Mouse (Mus musculus): ENCODE data around the gene Hdac6.
"Not testable (repeated sequence)": the region's sequence is repeated elsewhere in the genome, so short reads cannot be mapped to it uniquely, and the experiment has no call there.

Hdac6 gene

DNA sequence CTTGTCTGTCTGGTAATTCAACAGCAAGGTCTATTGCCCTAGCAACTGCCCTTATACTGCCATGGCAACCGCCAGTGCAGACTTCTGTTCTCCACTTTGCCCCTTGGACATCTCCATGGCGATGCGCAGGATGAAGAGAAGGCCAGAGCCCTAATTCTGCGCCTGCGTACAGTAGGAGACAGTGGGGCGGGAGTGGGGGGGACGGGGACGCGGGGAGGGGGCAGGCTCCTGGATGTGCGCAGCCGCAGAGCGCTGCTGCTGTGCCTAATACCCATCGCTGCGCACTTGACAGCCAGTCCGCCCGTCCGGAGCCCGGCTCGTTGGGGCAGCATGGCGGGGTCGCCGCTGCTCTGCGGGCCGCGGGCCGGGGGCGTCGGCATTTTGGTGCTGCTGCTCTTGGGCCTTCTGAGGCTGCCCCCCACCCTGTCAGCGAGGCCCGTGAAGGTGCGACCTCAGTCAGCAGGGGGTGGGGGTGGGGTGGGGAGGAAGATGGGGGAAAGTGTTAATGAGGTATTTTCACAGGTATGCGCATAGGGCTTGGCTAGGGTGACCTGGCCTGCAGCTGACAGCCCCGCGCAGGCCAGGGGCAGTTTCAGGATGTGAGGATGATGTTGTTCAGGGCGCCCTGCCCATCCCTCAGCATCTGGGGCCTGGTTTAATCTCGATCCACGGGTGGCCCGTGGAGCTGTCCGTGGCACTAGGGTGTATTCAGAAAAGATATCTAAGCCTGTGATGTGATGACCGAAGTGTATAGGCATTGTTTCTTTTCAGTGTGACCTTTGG is 27.9 kb downstream of the Hdac6 start, which contains the start of gene Pcsk1n:
Gene Pcsk1n (plus strand): TSS at position 222 of the 783 bp plus-strand sequence.
- DNase-seq: no peak

- not testable (repeated sequence) for DNase-seq
Measured at GRCm38 (mm10) chrX:7917960-7918359, 29.7 kb downstream of the Hdac6 start.

- DNase-seq: peak; percentile 67
Measured at GRCm38 (mm10) chrX:7915669-7916068, 32.0 kb downstream of the Hdac6 start.

- no peak for DNase-seq
Measured at GRCm38 (mm10) chrX:7910473-7910872, 37.2 kb downstream of the Hdac6 start.

DNA sequence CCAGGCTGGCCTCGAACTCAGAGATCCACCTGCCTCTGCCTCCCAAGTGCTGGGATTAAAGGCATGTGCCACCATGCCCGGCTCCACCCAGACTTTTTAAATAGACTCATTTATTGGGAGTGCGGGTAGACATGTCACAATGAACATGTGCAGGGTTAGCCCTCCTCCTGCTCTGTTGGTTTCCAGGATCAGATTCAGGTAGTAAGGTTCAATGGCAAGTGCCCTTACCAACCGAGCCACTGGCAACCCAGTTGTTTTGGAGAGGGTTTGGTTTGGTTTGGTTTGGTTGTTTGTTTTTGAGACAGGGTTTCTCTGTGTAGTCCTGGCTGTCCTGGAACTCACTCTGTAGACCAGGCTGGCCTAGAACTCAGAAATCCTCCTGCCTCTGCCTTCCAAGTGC is 38.4 kb downstream of the Hdac6 start, which contains the start of gene Gm10490:
Gene Gm10490 (plus strand): TSS at position 301 of the 400 bp plus-strand sequence.
- not testable (repeated sequence) for DNase-seq

DNA sequence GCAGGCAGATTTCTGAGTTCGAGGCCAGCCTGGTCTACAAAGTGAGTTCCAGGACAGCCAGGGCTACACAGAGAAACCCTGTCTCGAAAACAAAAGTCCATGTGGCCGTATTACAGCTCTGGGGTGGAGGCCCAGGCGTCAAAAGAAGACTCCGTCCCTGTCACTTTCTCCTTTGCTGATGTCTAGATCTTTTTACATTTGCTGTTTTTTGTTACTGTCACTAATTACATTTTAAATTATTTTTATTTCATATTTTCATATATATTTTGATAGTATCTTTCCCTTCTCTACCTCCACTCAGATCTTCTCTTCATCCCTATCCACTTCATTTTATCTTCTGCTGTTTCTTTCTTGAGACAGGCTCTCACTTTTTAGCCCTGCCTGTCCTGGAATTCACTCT is 40.0 kb downstream of the Hdac6 start, which contains the start of gene Gm10491:
Gene Gm10491 (minus strand): TSS at position 101 of the 400 bp plus-strand sequence.
- DNase-seq: no peak

GRCm38 (mm10) chrX:7904441-7904840 is 43.2 kb downstream of the Hdac6 start:
- DNase-seq: no peak

- peak; percentile 95 for DNase-seq
Measured at GRCm38 (mm10) chrX:7898880-7899874, 48.5 kb downstream of the Hdac6 start, which contains the start of the genes Pqbp1 and Timm17b. Gene Pqbp1, minus strand, starts transcription at chrX:7899269. Gene Timm17b, plus strand, starts transcription at chrX:7899357.

DNA sequence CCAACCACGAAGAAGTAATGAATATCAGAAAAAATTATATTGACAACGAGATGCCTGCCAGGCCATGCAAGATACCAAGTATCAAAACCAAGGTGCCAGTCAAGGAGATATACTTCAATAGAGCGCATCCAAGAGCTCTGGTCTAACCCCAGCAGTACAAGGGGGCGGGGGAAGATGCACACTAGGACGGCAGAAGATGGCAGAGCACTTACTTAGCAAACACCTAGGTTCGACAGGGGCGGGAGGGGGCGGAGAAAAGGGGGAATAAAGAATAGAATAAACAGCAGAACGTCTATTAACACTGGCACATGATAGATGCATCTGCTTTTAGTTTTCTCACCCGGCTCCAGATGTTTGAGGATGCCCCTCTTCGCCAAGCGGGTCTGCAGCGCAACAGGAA is 49.5 kb downstream of the Hdac6 start:
- no peak for DNase-seq

DNA sequence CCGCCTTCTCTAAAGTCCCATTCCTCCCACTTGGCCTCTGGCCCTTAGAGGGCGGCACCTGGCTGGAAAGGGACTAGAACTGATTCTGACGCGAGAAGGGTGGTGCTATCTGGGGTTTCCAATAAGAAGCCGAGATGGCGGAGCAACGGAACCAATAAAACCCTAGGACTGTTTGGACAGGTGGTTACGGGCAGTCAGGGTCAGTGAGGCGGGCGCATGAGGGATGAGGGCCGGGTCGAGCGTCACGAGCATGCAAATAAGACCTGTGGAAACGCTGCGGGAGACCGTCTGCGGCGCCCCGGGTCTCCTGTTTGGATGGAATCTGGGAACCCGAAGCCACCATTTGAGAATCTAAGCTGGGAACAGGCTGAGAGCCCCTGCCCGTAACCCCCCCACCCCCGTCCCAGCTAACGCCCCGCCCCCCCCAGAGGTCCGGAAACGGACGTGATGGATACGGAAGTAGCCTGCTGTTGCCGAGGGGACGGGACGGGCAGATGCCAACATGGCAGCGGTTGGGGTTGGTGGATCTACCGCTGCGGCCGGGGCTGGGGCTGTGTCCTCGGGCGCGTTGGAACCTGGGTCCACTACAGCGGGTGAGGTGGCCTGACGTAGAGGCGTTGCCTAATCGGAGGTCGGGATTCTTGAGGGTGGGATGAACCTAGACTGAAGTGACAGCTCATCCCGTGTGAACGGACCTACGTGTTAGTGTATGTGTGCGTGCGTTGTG is 63.7 kb downstream of the Hdac6 start, which contains the start of gene Slc35a2:
Gene Slc35a2 (plus strand): TSS at position 188 of the 727 bp plus-strand sequence.
- peak; percentile 95 for DNase-seq

Data from lung, postnatal 36 days (tissue).